Mouse (Mus musculus) E14TG2a.4 (cell line): ENCODE measurements at regions not wholly inside any gene's neighbourhood (a gene's known extent, or its start where the extent isn't known, plus 50 kb on each side); places are given as distances from the start of the nearest gene placed in this dataset.

Source experiments
- CTCF ChIP-seq: conservative IDR thresholded peaks from 2 replicates; pipeline ENCODE4 v1.5.1; 2014; ENCODE audit warnings: low read length
- NANOG ChIP-seq: IDR thresholded peaks from 2 replicates; pipeline ENCODE4 v1.6.1; 2014; ENCODE audit warnings: borderline replicate concordance, low read length, mixed read lengths
- POU5F1 ChIP-seq: IDR thresholded peaks from 2 replicates; pipeline ENCODE4 v1.6.1; 2014; ENCODE audit warnings: low read length, borderline replicate concordance

GRCm38 (mm10) chr11:25505500-25505899 is 705.1 kb downstream of the 5730522E02Rik start:
- TF ChIP-seq POU5F1 (no peak), CTCF (no peak), NANOG (no peak)
